9 mouse cellular contexts compared by ENCODE assay signal in genomic region chr9:69291451-69291850, GRCm38 (mm10).
DNase-seq lines count a peak whose midpoint lies in the region; ATAC-seq and TF ChIP-seq lines count a peak whose summit lies in the region.
"Had no signal": no experiment of that assay in that cellular context is flagged by ENCODE, and none has a peak within 500 bp of the region (broad histone marks: within the 10 kb centered on the region; RNA-seq: fewer than 3 reads in every experiment).

No protein-coding gene starts in this region.

- ATAC-seq in forebrain, postnatal 0 days, result no peak
- no peak for ATAC-seq in liver, embryonic 14.5 days (ENCODE audit: insufficient read depth)
- no peak for ATAC-seq in granulocyte monocyte progenitor cell, adult 5-6 weeks (replicated peaks; ENCODE audit: poor library complexity, severe bottlenecking)

- H3K4me1 ChIP-seq in E14TG2a.4 (replicated peaks; ENCODE audit: low read depth, low read length), result peaks cover 18% of the 10 kb centered on the region
- no peaks in the 10 kb centered on the region; the same call in 1 of the 2 replicates for H3K4me1 ChIP-seq in forebrain, postnatal 0 days (ENCODE audit: insufficient read depth)
- no peaks in the 10 kb centered on the region for H3K4me1 ChIP-seq in liver, embryonic 14.5 days (replicated peaks; ENCODE audit: control insufficient read depth in 2 of 2, insufficient read depth in 2 of 2, low read length in 1 of 2)

- no peak overlapping the region for H3K27ac ChIP-seq in forebrain, postnatal 0 days (ENCODE audit: low read depth, low read length)
- no peak overlapping the region for H3K27ac ChIP-seq in liver, embryonic 14.5 days

- H3K4me2 ChIP-seq in forebrain, postnatal 0 days (ENCODE audit: low read depth), result peak overlapping the region; percentile 98
- peak overlapping the region; percentile 63 for H3K4me2 ChIP-seq in liver, embryonic 14.5 days (ENCODE audit: low read depth)

- intact Hi-C loops in gastrocnemius, postnatal 36 days (cut with DNase I), result loop anchor here (10.0 kb wide), 1 partner anchor 237 kb away; no protein-coding TSS in a partner anchor

- peak; percentile 61 for DNase-seq in heart, adult 11 months
- DNase-seq in heart, adult 18-20 months, result no peak
- peak; percentile 27 for DNase-seq in forebrain, postnatal 0 days
- DNase-seq in liver, embryonic 14.5 days (ENCODE audit: low read depth in 3 of 3, low spot score in 3 of 3), result no peak
- DNase-seq in thymus, postnatal 25 days, result no peak
- no peak for DNase-seq in gastrocnemius, postnatal 36 days
- DNase-seq: gastrocnemius, postnatal 25 days had no signal

- H3K27me3 ChIP-seq in E14TG2a.4 (ENCODE audit: insufficient read depth, low read length), result peaks cover 44% of the 10 kb centered on the region
- peaks cover 21% of the 10 kb centered on the region for H3K27me3 ChIP-seq in forebrain, postnatal 0 days (ENCODE audit: insufficient read depth, low read length)
- H3K27me3 ChIP-seq in liver, embryonic 14.5 days (ENCODE audit: control insufficient read depth, insufficient read depth, low read length), result peaks cover 33% of the 10 kb centered on the region

- no peaks in the 10 kb centered on the region for H3K9me3 ChIP-seq in E14TG2a.4 (ENCODE audit: low read length)
- H3K9me3 ChIP-seq in forebrain, postnatal 0 days (ENCODE audit: low read length), result no peaks in the 10 kb centered on the region
- no peaks in the 10 kb centered on the region for H3K9me3 ChIP-seq in liver, embryonic 14.5 days (ENCODE audit: control insufficient read depth, low read length)

- TF ChIP-seq CTCF in E14TG2a.4 (conservative IDR thresholded peaks at IDR 0.05; ENCODE audit: low read length), result no peak
- TF ChIP-seq CTCF in forebrain, postnatal 0 days (IDR thresholded peaks at IDR 0.05; ENCODE audit: low read depth), result no peak
- no peak for TF ChIP-seq CTCF in liver, embryonic 14.5 days (IDR thresholded peaks at IDR 0.05; ENCODE audit: low read depth)

- no peaks in the 10 kb centered on the region for H3K36me3 ChIP-seq in E14TG2a.4 (ENCODE audit: insufficient read depth, low read length)
- no peaks in the 10 kb centered on the region for H3K36me3 ChIP-seq in forebrain, postnatal 0 days (ENCODE audit: insufficient read depth)
- H3K36me3 ChIP-seq in liver, embryonic 14.5 days (replicated peaks; ENCODE audit: control insufficient read depth, insufficient read depth, low read depth), result no peaks in the 10 kb centered on the region

- TF ChIP-seq EP300 in liver, embryonic 14.5 days (IDR thresholded peaks at IDR 0.05; ENCODE audit: low read depth), result no peak

- H3K9ac ChIP-seq in forebrain, postnatal 0 days, result no peak overlapping the region
- H3K9ac ChIP-seq in liver, embryonic 14.5 days (replicated peaks), result no peak overlapping the region

- H3K4me3 ChIP-seq in E14TG2a.4 (replicated peaks; ENCODE audit: low read length), result peak overlapping the region; percentile 84
- H3K4me3 ChIP-seq in forebrain, postnatal 0 days (ENCODE audit: low read depth, low read length), result peak overlapping the region; percentile 66
- peak overlapping the region; percentile 44 to 60; a peak in 1 of 4 replicates for H3K4me3 ChIP-seq in liver, embryonic 14.5 days (ENCODE audit: insufficient read depth in 1 of 2, low read depth in 2 of 2, low read length in 2 of 2)

- WGBS in forebrain, postnatal 0 days, result 28% methylated on average over 13 of the region's 13 CpGs
- WGBS in liver, embryonic 14.5 days (ENCODE audit: insufficient replicate concordance), result 13% methylated on average over 13 of the region's 13 CpGs

Comparison
In these comparisons a context has a peak if more than half of its experiments do, and no peak if none do; other contexts are left out.
1. DNase-seq: peak in heart, adult 11 months (single experiment) and forebrain, postnatal 0 days (single experiment); none in heart, adult 18-20 months (0 of 2), liver, embryonic 14.5 days (0 of 3), thymus, postnatal 25 days (single experiment) and gastrocnemius, postnatal 36 days (0 of 2).
2. Peak in every context shown above with its lines, with median percentiles within 50 percentile points of each other: H3K4me3 ChIP-seq.